Mouse (Mus musculus) heart, adult 2 months (tissue): ENCODE results near the gene Samd1. TPM values are rescaled to one million over a fixed set of nuclear protein-coding genes. Genes with fewer than 3 reads are reported as not detected.

ENCODE experiments used
- DNase-seq, 2 experiments: peaks; one replicate each; pipeline ENCODE4 v3.0.0; 2021
- H3K27ac ChIP-seq: fragments of 200-600 bp; 2 replicates; pipeline ENCODE4 v1.8.1; 2022
- H3K27me3 ChIP-seq: fragments of 200-500 bp; 2 replicates; pipeline ENCODE4 v1.6.1; 2012; ENCODE audit warnings: mild to moderate bottlenecking, low read length, inconsistent platforms, mixed read lengths; ENCODE audit not compliant: control insufficient read depth, insufficient read depth
- H3K36me3 ChIP-seq: fragments of 200-500 bp; 2 replicates; pipeline ENCODE4 v1.6.1; 2012; ENCODE audit warnings: low read length, inconsistent platforms; ENCODE audit not compliant: control insufficient read depth, insufficient read depth
- H3K4me1 ChIP-seq: fragments of 200-500 bp; 2 replicates; pipeline ENCODE4 v1.6.1; 2011; ENCODE audit warnings: low read length; ENCODE audit not compliant: control insufficient read depth, insufficient read depth
- H3K4me3 ChIP-seq: fragments of 200-600 bp; 2 replicates; pipeline ENCODE4 v1.8.1; 2022
- H3K79me2 ChIP-seq: fragments of 200-500 bp; replicated peaks from 2 replicates; pipeline ENCODE4 v1.6.1; 2012; ENCODE audit warnings: mild to moderate bottlenecking, inconsistent platforms, low read length, moderate library complexity, mixed read lengths; ENCODE audit not compliant: control insufficient read depth, insufficient read depth
- H3K9ac ChIP-seq: fragments of 200-500 bp; 2 replicates; pipeline ENCODE4 v1.6.1; 2012; ENCODE audit warnings: low read depth, mild to moderate bottlenecking, control low read depth, inconsistent platforms, low read length, mixed read lengths
- CTCF ChIP-seq: fragments of 200-600 bp; IDR thresholded peaks from 2 replicates; pipeline ENCODE4 v1.8.1; 2022; ENCODE audit warnings: antibody characterized with exemption, mild to moderate bottlenecking, moderate library complexity
- EP300 ChIP-seq: fragments of 200-500 bp; IDR thresholded peaks from 2 replicates; pipeline ENCODE4 v1.6.1; 2011; ENCODE audit warnings: low read depth, low read length, control low read depth; ENCODE audit not compliant: insufficient read depth
- POLR2A ChIP-seq: fragments of 200-500 bp; IDR thresholded peaks from 2 replicates; pipeline ENCODE4 v1.6.1; 2011; ENCODE audit warnings: mild to moderate bottlenecking, low read depth, low read length, control low read depth; ENCODE audit not compliant: insufficient read depth
- WGBS: fragments of 180-500 bp; shearing (Covaris S2); methylation state at CpG from one replicate; pipeline ENCODE4 v1.1.7; 2018; 5-methylcytosine and 5-hydroxymethylcytosine counted together
- intact Hi-C: fragments of 180-260 bp; cut with DNase I; formaldehyde crosslinking; loops from one replicate; pipeline ENCODE4 v1.15.1; 2025
- microRNA-seq, 2 experiments: library from miRNA; unstranded; fragments of <30 nt; microRNA quantifications; one replicate each; pipeline ENCODE4 v1.2.0; 2021
- polyA plus RNA-seq: library from polyadenylated mRNA; depleted of rRNA; stranded (reverse); fragments of >200 nt; gene quantifications from 2 replicates; pipeline ENCODE4 v1.2.3, GENCODE M21; 2012; rRNA removed
- total RNA-seq, 2 experiments: library from RNA; stranded (reverse); gene quantifications; 2 replicates each; pipeline ENCODE4 v1.2.3; 2021

The Samd1 gene
- total and polyA plus RNA-seq, 3 experiments: 21.6 to 29.9 (median 29.7) TPM

GRCm38 (mm10) chr8:84044900-84045299 is 47.4 kb downstream of the Samd1 start, which contains the start of gene Rln3:
Gene Rln3, minus strand, starts transcription at chr8:84045000.
- Histone ChIP-seq H3K27me3 (no peaks in the 10 kb centered on the region; the same call in 1 of the 2 replicates), H3K4me1 (no peaks in the 10 kb centered on the region), H3K9ac (no peak within 1 kb of the TSS; the same call in 1 of the 2 replicates), H3K36me3 (no peaks in the 10 kb centered on the region), H3K27ac (no peak within 1 kb of the TSS), H3K79me2 (no peaks in the 10 kb centered on the region), H3K4me3 (no peak within 1 kb of the TSS)
- TF ChIP-seq CTCF: no peak
- no peak for TF ChIP-seq POLR2A
- DNase-seq: no peak
- intact Hi-C loops: no loop called here
- 29% methylated on average over 9 of the region's 9 CpGs for WGBS

GRCm38 (mm10) chr8:84046505-84046904 is 49.0 kb downstream of the Samd1 start:
- no peak for DNase-seq
- TF ChIP-seq POLR2A (no peak), EP300 (no peak), CTCF (no peak)
- intact Hi-C loops: no loop called here
- no peak overlapping the region for H3K4me3 ChIP-seq
- 85% methylated on average over 3 of the region's 3 CpGs for WGBS
- no peaks in the 10 kb centered on the region for H3K36me3 ChIP-seq
- H3K27ac ChIP-seq: no peak overlapping the region
- no peaks in the 10 kb centered on the region for H3K79me2 ChIP-seq
- H3K27me3 ChIP-seq: no peaks in the 10 kb centered on the region; the same call in 1 of the 2 replicates
- no peaks in the 10 kb centered on the region for H3K4me1 ChIP-seq
- no peak overlapping the region for H3K9ac ChIP-seq

GRCm38 (mm10) chr8:84048171-84048570 is 50.7 kb downstream of the Samd1 start:
- WGBS: 72% methylated on average over 5 of the region's 5 CpGs
- no peak for DNase-seq
- intact Hi-C loops: no loop called here

More at GRCm38 (mm10) chr8:84048171-84048570, 50.7 kb downstream of the Samd1 start:
- Histone ChIP-seq H3K27ac (no peak overlapping the region), H3K4me3 (no peak overlapping the region), H3K9ac (no peak overlapping the region), H3K36me3 (no peaks in the 10 kb centered on the region), H3K4me1 (no peaks in the 10 kb centered on the region), H3K27me3 (no peaks in the 10 kb centered on the region; the same call in 1 of the 2 replicates), H3K79me2 (no peaks in the 10 kb centered on the region)
- TF ChIP-seq POLR2A (no peak), EP300 (no peak), CTCF (no peak)

Small RNAs within 50 kb of the gene (microRNA-seq; reads per million reads assigned to microRNA genes)
- gene Mir1199 (6.7 to 7.0 reads per million in 2 experiments), gene Mir8111 (3.9 to 5.4 reads per million in 2 experiments)

Other genes with a start within 250 kb of the Samd1 start
- gene Adgrl1, start 97.6 kb upstream of the Samd1 start, total RNA-seq: 10 to 100 TPM; 11.3 to 12.9 TPM
- gene Adgrl1, start 97.6 kb upstream of the Samd1 start, polyA plus RNA-seq: 33.8 and 45.8 TPM in 2 replicates
- 1 to 10 TPM; 1.3 to 1.7 TPM for gene Gm10644, start 42.5 kb upstream of the Samd1 start, total RNA-seq
- 1.9 and 2.8 TPM in 2 replicates for gene Gm10644, start 42.5 kb upstream of the Samd1 start, polyA plus RNA-seq
- 1 to 10 TPM; 1.7 to 1.8 TPM for gene Asf1b, start 42.2 kb upstream of the Samd1 start, total RNA-seq
- 2.2 and 3.7 TPM in 2 replicates for gene Asf1b, start 42.2 kb upstream of the Samd1 start, polyA plus RNA-seq
- gene Prkaca, start 24.7 kb upstream of the Samd1 start, total RNA-seq: 100 to 1,000 TPM; 306 to 331 TPM
- gene Prkaca, start 24.7 kb upstream of the Samd1 start, polyA plus RNA-seq: 239 and 333 TPM in 2 replicates
- gene 1700067K01Rik, start 3.8 kb downstream of the Samd1 start, total RNA-seq: under 1 TPM in 1 of 2 experiments, not detected in 1; 0.26 TPM
- 0.16 and 0.50 TPM in 2 replicates for gene 1700067K01Rik, start 3.8 kb downstream of the Samd1 start, polyA plus RNA-seq
- 1 to 10 TPM; 2.2 to 3.7 TPM for gene 2210011C24Rik, start 14.5 kb downstream of the Samd1 start, total RNA-seq
- gene 2210011C24Rik, start 14.5 kb downstream of the Samd1 start, polyA plus RNA-seq: 0.64 and 1.2 TPM in 2 replicates
- under 1 TPM; 0.20 to 0.26 TPM for gene Palm3, start 23.8 kb downstream of the Samd1 start, total RNA-seq
- 0.21 TPM in 1 of 2 replicates, not detected in the other for gene Palm3, start 23.8 kb downstream of the Samd1 start, polyA plus RNA-seq
- 1 to 10 TPM; 3.2 to 3.7 TPM for gene Il27ra, start 44.9 kb downstream of the Samd1 start, total RNA-seq
- gene Il27ra, start 44.9 kb downstream of the Samd1 start, polyA plus RNA-seq: 4.1 and 4.6 TPM in 2 replicates
- not detected for gene Rln3, start 47.3 kb downstream of the Samd1 start, total RNA-seq
- gene Rln3, start 47.3 kb downstream of the Samd1 start, polyA plus RNA-seq: not detected in 2 replicates
- gene Gm10643, start 67.5 kb downstream of the Samd1 start, total RNA-seq: 1 to 10 TPM; 3.6 to 4.8 TPM
- 1.7 and 2.1 TPM in 2 replicates for gene Gm10643, start 67.5 kb downstream of the Samd1 start, polyA plus RNA-seq
- gene Rfx1, start 69.2 kb downstream of the Samd1 start, total RNA-seq: 1 to 10 TPM; 8.8 to 9.5 TPM
- gene Rfx1, start 69.2 kb downstream of the Samd1 start, polyA plus RNA-seq: 9.5 and 11.0 TPM in 2 replicates
- gene Dcaf15, start 107.1 kb downstream of the Samd1 start, total RNA-seq: 1 to 10 TPM; 5.9 to 7.6 TPM
- gene Dcaf15, start 107.1 kb downstream of the Samd1 start, polyA plus RNA-seq: 17.0 and 18.4 TPM in 2 replicates
- not detected for gene Podnl1, start 128.3 kb downstream of the Samd1 start, total RNA-seq
- gene Podnl1, start 128.3 kb downstream of the Samd1 start, polyA plus RNA-seq: 0.20 and 0.23 TPM in 2 replicates
- 10 to 100 TPM; 10.6 to 11.9 TPM for gene Cc2d1a, start 150.3 kb downstream of the Samd1 start, total RNA-seq
- gene Cc2d1a, start 150.3 kb downstream of the Samd1 start, polyA plus RNA-seq: 10.2 and 11.2 TPM in 2 replicates
- under 1 TPM; 0.26 to 0.30 TPM for gene 4930432K21Rik, start 150.4 kb downstream of the Samd1 start, total RNA-seq
- 0.29 and 0.55 TPM in 2 replicates for gene 4930432K21Rik, start 150.4 kb downstream of the Samd1 start, polyA plus RNA-seq
- gene Nanos3, start 187.5 kb downstream of the Samd1 start, total RNA-seq: 1 to 10 TPM in 1 of 2 experiments, not detected in 1; 1.9 TPM
- gene Nanos3, start 187.5 kb downstream of the Samd1 start, polyA plus RNA-seq: 0.61 TPM in 1 of 2 replicates, not detected in the other
- 1 to 10 TPM; 6.8 to 8.2 TPM for gene Zswim4, start 239.4 kb downstream of the Samd1 start, total RNA-seq
- 7.6 and 10.4 TPM in 2 replicates for gene Zswim4, start 239.4 kb downstream of the Samd1 start, polyA plus RNA-seq